Mouse (Mus musculus) kidney, adult 2 months (tissue): Measurements from ENCODE around the gene Lgals1. TPM values are rescaled to one million over a fixed set of nuclear protein-coding genes. Genes with fewer than 3 reads are reported as not detected.

Experiments
- DNase-seq: peaks from one replicate; pipeline ENCODE4 v3.0.0; 2021
- H3K27ac ChIP-seq: fragments of 200-500 bp; 2 replicates; pipeline ENCODE4 v1.5.1; 2012; ENCODE audit warnings: low read depth, low read length, control low read depth, inconsistent platforms; ENCODE audit not compliant: insufficient read depth
- H3K27me3 ChIP-seq: fragments of 200-500 bp; replicated peaks from 2 replicates; pipeline ENCODE4 v1.6.1; 2012; ENCODE audit warnings: mild to moderate bottlenecking, moderate library complexity, low read length, inconsistent platforms; ENCODE audit not compliant: control insufficient read depth, insufficient read depth
- H3K36me3 ChIP-seq: fragments of 200-500 bp; 2 replicates; pipeline ENCODE4 v1.6.1; 2012; ENCODE audit warnings: mild to moderate bottlenecking, moderate library complexity, low read length, inconsistent platforms; ENCODE audit not compliant: control insufficient read depth, insufficient read depth
- H3K4me1 ChIP-seq: fragments of 200-500 bp; 2 replicates; pipeline ENCODE4 v1.6.1; 2011; ENCODE audit warnings: low read length; ENCODE audit not compliant: control insufficient read depth, insufficient read depth
- H3K4me3 ChIP-seq: fragments of 200-500 bp; 2 replicates; pipeline ENCODE4 v1.5.1; 2011; ENCODE audit warnings: mild to moderate bottlenecking, low read depth, low read length, control low read depth; ENCODE audit not compliant: insufficient read depth
- CTCF ChIP-seq: fragments of 200-500 bp; conservative IDR thresholded peaks from 2 replicates; pipeline ENCODE4 v1.5.1; 2011; ENCODE audit warnings: low read depth, mild to moderate bottlenecking, control low read depth, low read length, moderate library complexity, mixed read lengths; ENCODE audit not compliant: insufficient read depth, insufficient read length
- POLR2A ChIP-seq: fragments of 200-500 bp; IDR thresholded peaks from one replicate; pipeline ENCODE4 v1.6.1; 2011; ENCODE audit warnings: low read depth, low read length, control low read depth
- WGBS: fragments of 180-500 bp; shearing (Covaris S2); methylation state at CpG from one replicate; pipeline ENCODE4 v1.1.7; 2018; 5-methylcytosine and 5-hydroxymethylcytosine counted together
- polyA plus RNA-seq: library from polyadenylated mRNA; depleted of rRNA; stranded (reverse); fragments of >200 nt; gene quantifications from 2 replicates; pipeline ENCODE4 v1.2.3, GENCODE M21; 2012

Gene Lgals1
- polyA plus RNA-seq, 1 experiment, result 310 TPM

GRCm38 (mm10) chr15:78899740-78900584 lies 26.6 kb upstream of the Lgals1 start, which contains the start of gene Sh3bp1:
Gene Sh3bp1, plus strand, starts transcription at chr15:78899768.
- Histone ChIP-seq H3K4me3 (peak within 1 kb of the TSS; percentile 83), H3K4me1 (no peaks in the 10 kb centered on the region), H3K27ac (peak within 1 kb of the TSS; percentile 43), H3K36me3 (no peaks in the 10 kb centered on the region), H3K27me3 (no peaks in the 10 kb centered on the region)
- DNase-seq, result peak; percentile 72
- no peak for TF ChIP-seq CTCF
- WGBS, result 6% methylated on average over 47 of the region's 47 CpGs

GRCm38 (mm10) chr15:78900585-78901421 lies 25.7 kb upstream of the Lgals1 start:
- Histone ChIP-seq H3K27ac (peak overlapping the region; percentile 1; the same call in 1 of the 2 replicates), H3K4me3 (peak overlapping the region; percentile 83), H3K4me1 (no peaks in the 10 kb centered on the region), H3K36me3 (no peaks in the 10 kb centered on the region), H3K27me3 (no peaks in the 10 kb centered on the region)
- TF ChIP-seq CTCF (no peak), POLR2A (no peak)
- DNase-seq, result peak; percentile 28
- 49% methylated on average over 18 of the region's 18 CpGs for WGBS

GRCm38 (mm10) chr15:78901422-78901789 lies 25.1 kb upstream of the Lgals1 start:
- no peaks in the 10 kb centered on the region for H3K27me3 ChIP-seq
- TF ChIP-seq CTCF (no peak), POLR2A (no peak)
- H3K4me1 ChIP-seq, result no peaks in the 10 kb centered on the region
- no peak overlapping the region for H3K4me3 ChIP-seq
- WGBS, result 76% methylated on average over 8 of the region's 8 CpGs
- no peaks in the 10 kb centered on the region for H3K36me3 ChIP-seq
- H3K27ac ChIP-seq, result no peak overlapping the region
- no peak for DNase-seq

- 2% methylated on average over 2 of the region's 2 CpGs for WGBS
- Histone ChIP-seq H3K4me1 (no peaks in the 10 kb centered on the region), H3K27ac (no peak overlapping the region), H3K4me3 (no peak overlapping the region), H3K27me3 (no peaks in the 10 kb centered on the region), H3K36me3 (no peaks in the 10 kb centered on the region)
- DNase-seq, result peak; percentile 86
- TF ChIP-seq POLR2A (no peak), CTCF (peak; percentile 81)
These were observed 23.3 kb upstream of the Lgals1 start for GRCm38 (mm10) chr15:78903243-78903642.

GRCm38 (mm10) chr15:78908399-78908798 lies 18.1 kb upstream of the Lgals1 start:
- no peak overlapping the region for H3K27ac ChIP-seq
- DNase-seq, result no peak
- no peaks in the 10 kb centered on the region for H3K27me3 ChIP-seq
- H3K4me3 ChIP-seq, result no peak overlapping the region
- no peaks in the 10 kb centered on the region for H3K36me3 ChIP-seq
- WGBS, result 80% methylated on average over 7 of the region's 7 CpGs
- H3K4me1 ChIP-seq, result no peaks in the 10 kb centered on the region
- no peak for TF ChIP-seq POLR2A
- no peak for TF ChIP-seq CTCF

- Histone ChIP-seq H3K27ac (no peak overlapping the region), H3K4me1 (no peaks in the 10 kb centered on the region), H3K36me3 (no peaks in the 10 kb centered on the region), H3K4me3 (no peak overlapping the region), H3K27me3 (no peaks in the 10 kb centered on the region)
- TF ChIP-seq POLR2A, result no peak
- TF ChIP-seq CTCF, result no peak
- 82% methylated on average over 8 of the region's 8 CpGs for WGBS
- no peak for DNase-seq
These were observed 17.5 kb upstream of the Lgals1 start for GRCm38 (mm10) chr15:78908982-78909381.

- no peaks in the 10 kb centered on the region for H3K4me1 ChIP-seq
- peak; percentile 56 for DNase-seq
- H3K4me3 ChIP-seq, result no peak overlapping the region
- H3K27me3 ChIP-seq, result no peaks in the 10 kb centered on the region
- WGBS, result 41% methylated on average over 9 of the region's 9 CpGs
- H3K27ac ChIP-seq, result no peak overlapping the region
- H3K36me3 ChIP-seq, result no peaks in the 10 kb centered on the region
- TF ChIP-seq CTCF (peak; percentile 58), POLR2A (no peak)
These were observed 14.5 kb upstream of the Lgals1 start for GRCm38 (mm10) chr15:78912040-78912439.
